Mouse (Mus musculus) heart, adult 8-10 months (tissue): ENCODE data around the gene Cnn2. TPM values are rescaled to one million over a fixed set of nuclear protein-coding genes. Genes with fewer than 3 reads are reported as not detected.
A peak's percentile ranks its signal among the peaks of the same experiment; 100 is the strongest.

Experiments used
- DNase-seq: peaks from one replicate; pipeline ENCODE4 v3.0.0; 2022; ENCODE audit warnings: low spot score
- total RNA-seq, 4 experiments: library from RNA; stranded (reverse); gene quantifications; 2 replicates each; pipeline ENCODE4 v1.2.4; 2022

Cnn2 gene
- 10 to 100 TPM; 27.1 to 35.7 (median 33.3) TPM for total RNA-seq

DNA sequence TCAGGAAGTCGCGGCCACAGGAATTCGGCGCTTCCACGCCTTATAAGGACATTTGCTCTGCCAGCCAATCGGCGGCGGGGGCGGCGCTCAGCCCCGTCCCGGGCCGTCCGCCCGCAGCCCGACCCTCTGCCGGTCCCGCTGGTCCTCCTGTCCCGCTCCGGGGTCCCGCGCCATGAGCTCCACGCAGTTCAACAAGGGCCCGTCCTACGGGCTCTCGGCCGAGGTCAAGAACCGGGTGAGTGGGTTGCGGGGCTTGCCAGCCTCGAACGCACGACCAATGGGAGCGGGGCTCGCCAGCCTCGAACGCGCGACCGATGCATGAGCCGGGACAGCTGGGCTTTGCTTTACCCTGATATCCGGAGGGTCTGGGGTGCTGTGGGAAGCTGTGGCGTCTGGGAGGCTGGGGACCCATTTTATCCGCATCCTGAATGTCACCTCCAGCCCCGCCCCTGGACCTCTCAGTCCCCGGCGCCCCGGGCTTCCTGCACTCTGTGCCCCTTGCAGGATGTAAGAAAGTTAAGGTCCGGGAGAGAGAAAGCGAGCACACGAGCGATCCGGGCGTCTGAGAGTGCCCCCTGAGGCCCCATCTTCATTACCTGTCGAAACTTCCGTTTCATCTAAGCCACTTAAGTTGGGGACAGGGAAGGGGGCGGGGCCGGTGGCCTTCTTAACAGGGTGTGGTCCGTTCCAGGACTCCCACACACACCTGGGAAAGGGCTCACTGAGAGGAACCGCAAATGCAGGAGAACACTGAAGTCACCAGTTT lies at the start of gene Cnn2:
TSS of gene Cnn2 (plus strand) at position 79 of the 766 bp plus-strand sequence.
- DNase-seq = peak; percentile 75

DNA sequence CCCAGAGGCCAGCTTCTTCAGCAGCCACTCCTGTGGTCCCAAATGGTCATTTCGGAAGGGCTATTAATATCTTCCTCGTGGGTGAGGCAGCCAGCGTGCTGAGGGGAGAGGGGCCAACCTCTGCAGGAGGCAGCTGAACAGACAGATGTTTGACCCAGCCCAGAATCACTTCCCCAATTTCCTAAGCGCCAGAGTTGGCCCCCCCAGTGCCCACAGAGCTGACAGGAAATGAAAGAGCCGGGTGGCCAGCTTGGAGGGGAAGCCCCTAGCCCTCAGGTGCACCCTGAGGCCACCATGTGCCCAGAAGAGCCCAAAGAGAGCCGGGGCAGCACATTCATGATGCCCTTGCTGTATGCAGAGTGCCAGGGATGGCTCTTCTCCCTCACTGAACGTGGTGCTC lies 47.6 kb upstream of the Cnn2 start:
- DNase-seq = no peak

DNA sequence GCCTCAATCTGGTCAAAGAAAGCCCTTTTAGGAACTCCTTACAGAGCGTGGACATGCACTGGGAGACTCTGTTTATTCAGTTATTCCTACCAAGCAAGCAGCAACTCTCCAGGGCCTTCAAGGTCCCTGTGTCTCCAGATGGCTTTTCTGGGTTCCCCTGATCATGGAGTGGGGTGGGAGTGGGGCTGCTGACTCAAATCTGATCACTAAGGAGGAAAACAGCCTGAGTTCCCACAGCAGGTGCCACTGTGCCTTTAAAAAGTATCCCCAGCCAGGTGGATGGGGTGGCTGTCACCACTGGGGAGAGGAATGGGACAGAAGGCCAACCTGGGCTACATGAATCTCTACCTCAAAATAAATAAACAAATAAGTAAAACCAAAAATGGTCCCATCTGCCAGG lies 45.4 kb upstream of the Cnn2 start:
- DNase-seq = no peak

DNA sequence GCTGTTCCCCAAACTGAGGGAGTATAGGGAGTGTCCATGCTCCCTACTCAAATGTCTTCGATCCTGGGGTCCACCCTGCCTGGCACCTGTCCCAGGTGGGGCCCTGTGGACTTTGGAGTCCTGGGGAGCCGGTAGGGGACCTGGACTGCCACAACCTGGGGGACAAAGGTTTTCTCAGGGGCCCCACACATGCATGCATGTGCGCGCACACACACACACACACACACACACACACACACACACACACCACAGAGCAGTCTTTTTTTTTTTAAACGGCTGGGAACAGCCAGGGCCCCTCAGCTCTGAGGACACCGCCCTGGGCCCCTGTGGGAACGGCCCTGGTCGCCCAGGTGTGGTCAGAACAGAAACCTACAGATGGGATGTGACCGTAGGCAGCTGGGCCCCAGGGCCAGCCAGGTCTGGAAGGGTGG lies 44.9 kb upstream of the Cnn2 start:
- DNase-seq = no peak

DNA sequence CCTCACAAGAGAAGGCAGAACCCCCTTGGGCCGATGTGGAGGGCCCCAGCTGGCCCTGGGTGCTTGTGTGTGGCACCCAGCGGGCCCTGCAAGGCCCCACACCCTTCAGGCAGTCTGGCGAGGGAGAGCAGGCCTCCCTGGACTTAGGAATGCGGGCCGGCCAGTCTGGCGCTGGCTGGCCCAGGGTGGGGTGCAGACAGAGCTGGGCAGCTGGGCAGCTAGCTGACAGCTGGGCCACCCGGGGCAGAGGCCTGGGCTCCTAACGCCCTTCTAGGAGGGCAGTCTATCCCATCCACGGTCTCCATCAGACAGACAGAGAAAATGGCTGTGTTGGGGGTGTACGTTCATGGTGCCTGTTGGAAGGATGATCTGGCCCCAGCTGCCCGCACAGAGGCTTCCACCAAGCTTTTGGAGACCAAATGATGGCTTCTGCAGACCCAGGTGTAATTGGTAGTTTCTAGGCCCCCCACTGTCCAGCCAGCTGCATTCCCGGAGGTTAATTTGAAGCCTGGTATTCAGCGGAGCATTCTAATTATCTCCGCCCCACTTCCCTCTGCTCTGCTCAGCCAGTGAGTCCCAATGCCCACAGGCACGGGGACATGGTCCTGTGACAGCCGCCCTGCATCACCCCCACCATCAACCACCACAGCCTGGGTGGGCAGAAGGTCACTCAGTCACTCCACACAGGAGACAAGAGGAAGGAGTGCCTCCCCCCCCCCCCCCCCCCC lies 42.7 kb upstream of the Cnn2 start:
- DNase-seq = no peak

DNA sequence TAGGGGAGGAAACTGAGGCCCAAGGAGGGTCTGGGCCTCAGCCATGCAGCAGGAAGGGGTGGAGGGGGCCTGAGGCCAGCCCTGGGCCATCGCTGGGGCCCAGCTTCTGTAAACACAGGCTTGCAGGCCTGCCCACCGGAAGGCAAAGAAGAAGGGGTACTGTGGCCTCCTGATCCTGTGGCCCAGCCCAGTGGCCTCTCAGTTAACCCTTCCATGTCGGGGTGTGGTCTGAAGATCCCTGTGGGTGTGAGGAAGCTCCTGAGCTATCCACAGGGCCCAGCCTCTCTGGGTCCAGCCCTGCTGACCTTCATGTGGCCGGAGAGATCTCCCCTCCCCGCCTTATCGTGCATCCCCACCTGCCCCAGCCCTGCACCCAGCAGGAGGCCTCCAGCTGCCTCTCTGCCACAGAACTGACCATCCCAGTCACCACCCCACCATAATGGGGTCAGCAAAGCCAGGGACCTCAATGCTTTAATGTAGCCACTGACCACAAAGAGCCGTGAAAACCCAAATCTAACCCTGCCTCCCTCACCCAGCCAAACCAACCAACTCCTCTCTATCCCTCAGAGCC lies 41.5 kb upstream of the Cnn2 start:
- DNase-seq = no peak

DNA sequence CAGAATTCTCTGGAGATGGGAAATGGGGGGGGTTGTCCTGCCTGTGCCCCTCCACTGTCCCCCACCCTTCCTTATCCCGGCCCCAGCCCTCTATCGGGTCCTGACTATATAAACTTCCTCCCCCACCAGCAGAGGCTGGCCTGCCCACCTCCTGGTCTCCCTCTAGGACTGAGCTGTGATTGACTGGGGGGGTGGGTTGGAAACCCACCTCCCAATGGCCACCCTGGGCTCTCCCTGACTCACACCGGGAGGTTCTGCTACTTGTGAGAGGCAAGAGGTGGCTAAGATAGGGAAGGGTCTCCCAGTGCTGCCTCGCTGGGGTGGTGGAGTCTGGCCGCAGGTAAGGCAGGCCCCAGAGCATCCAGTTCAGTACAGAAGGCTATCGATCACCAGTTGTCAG lies 40.9 kb upstream of the Cnn2 start:
- DNase-seq = no peak

DNA sequence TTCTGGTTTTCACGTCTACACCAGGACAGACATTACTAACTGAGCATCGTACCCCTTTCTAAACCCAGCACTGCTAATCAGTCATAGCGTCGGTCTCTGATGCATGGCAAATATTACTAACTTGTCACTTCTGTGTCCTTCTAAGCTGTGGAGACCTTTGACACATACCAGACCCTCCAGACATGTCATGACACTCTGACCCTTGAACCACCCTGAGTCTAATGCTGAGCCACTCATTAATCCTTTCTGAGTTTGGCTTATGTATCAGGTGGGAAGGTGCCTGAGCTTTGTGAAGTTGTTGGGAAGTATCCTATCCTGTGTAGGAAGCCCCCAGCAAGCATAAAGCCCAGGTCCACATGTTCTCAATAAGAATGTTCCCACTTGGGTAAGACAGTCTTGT lies 38.5 kb upstream of the Cnn2 start:
- no peak for DNase-seq

DNA sequence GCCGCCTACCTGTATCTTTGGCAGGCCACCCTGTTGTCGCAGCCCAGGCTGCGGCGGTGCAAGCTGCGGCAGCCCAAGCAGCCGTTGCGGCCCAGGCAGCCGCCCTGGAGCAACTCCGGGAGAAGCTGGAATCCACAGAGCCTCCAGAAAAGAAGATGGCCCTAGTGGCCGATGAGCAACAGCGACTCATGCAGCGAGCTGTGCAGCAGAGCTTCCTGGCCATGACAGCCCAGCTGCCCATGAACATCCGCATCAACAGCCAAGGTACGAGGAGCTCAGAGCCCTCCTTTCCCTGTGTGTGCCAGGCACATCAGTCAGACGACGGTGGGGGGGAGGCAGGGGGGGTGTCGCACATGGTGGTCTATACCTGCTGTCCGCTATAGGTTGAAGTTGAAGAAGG lies 37.7 kb upstream of the Cnn2 start:
- DNase-seq = no peak

DNA sequence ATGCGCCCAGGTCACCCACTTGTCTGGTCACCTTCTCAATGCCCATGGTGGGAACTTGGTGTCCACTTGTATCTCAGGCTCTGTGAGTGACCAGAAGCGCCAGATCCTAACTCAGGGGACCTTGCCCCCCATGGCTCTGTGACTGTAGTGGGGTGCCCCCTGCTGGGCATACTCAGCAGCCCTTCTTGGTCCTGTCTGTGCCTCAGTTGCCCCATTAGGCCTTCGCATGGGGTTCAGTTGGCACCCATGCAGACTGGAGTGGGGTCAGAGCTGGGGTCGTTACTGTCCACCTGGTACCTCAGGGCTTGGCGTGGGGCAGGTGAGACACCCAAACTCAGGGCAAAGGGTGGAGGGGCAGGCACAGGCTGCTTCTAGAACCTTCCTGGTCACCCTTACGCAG lies 34.4 kb upstream of the Cnn2 start:
- no peak for DNase-seq

DNA sequence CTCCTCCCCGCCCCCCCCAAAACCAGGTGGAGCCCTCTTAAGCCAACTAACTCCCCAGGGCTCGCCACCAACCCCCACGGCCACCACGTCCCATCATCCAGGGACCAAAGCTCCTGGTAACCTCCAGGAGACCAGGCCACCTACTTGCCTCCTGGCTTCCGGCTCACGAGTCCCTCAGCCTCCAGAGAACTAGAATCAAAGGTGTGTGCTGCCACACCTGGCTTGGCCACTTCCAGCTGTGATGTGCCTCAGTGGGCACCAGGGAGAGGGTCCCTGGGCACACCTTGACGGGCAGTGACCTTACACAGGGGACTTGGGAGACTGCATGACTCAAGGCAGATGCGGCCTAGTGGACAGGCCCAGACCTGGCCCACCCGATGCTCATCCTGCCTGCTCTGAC lies 32.7 kb upstream of the Cnn2 start:
- DNase-seq = no peak

DNA sequence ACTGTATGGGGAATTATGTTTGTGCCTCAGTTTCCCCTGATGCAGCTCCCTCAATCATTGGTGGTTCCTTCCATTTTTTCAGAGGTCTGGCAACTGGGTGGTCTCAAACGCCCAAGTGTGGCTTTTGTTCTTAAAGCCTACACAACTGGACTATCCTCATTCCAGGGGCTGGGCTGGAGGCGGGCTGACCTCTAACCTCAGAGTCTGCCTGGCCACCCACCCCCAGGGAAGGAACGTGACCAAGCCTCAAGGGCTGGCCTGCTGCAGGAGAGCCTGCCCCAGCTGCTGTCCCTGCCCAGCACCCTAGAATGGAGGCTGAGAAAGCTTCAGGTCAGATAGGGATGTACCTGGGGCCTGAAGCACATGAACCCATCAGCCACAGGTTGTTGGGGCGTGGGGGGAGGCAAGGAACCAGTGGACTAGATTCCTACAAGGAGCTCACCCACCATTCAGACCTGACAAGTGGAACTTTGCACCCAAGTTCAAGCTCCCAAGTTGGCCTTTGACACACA lies 31.7 kb upstream of the Cnn2 start:
- no peak for DNase-seq

DNA sequence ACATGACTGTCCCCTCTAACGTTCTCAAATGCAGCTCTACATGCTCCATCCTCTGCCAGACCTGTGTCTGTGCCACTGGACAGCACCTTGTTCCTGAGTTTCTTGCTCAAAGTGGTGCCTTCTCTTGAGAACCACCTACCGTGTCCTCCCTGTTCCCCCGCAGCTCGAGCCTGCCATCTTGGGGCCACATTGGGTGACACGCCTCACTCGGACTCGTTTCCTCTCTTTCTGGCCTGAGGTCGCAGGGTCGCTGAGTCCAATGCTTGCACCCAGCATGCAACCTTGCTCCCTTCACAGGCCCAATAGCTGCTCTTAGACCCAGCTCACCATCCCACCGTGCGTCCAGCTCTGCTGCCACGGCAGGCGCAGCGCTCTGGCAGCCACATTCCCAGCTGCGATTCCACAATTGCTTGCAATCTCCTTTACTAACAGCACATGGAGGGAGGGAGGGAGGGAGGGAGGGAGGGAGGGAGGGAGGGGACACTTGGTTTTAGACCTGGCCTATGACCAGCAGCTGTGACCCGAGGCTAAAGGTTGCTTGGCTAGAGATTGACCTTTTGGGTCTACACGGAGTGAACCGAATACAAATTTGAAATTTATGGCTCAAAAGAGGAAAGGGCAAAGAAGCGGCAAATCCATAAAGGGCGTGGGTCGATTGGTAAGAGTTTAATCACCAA lies 30.1 kb upstream of the Cnn2 start:
- peak; percentile 75 for DNase-seq

DNA sequence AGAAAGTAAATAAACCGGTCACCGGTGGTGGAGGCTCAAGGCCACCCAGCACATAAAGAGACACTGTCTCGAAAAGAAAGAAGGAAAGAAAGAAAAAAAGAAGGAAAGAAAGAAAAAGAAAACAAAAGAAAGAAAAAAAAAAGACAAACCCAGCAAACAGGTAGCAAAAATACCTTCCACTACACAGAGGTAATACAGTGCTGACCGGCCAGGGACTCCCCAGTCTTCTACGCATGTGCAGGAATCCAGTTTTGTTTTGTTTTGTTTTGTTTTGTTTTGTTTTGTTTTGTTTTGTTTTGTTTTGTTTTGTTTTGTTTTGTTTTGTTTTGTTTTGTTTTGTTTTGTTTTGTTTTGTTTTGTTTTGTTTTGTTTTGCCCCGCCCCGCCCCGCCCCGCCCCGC lies 29.0 kb upstream of the Cnn2 start:
- peak; percentile 62 for DNase-seq

DNA sequence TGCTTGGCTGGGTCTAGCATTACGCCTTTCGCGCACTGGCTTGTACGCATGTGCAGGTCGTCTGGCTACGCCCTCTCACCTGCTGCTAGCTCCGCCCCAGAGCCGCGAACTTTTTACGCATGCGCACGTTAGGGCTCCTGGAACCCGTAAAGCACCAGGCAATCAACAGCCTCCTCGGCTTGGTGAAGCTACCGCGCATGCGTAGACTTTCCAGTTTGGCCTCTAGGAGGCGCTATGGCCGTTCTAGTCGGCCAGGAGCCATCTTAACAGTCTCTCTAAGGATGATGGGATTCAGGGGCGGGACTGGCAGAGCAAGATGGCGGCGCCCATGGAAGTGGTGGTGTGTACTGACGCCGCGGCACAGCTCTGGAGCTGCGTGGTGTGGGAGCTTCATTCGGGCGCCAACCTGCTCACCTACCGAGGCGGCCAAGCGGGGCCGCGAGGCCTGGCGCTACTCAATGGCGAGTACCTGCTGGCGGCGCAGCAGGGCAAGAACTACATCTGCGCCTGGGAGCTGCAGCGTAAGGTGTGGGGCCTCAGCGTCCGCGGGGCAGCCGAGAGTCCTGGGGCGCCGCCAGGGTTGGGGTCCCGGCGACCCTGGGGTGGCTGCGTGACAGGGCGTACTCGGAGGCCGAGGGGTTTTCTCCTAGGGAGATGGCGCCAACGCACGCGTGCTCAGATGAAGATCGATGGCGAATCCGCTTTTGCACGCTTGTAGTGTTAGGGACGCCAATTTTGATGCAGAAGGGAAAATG lies 28.4 kb upstream of the Cnn2 start, which contains the start of gene Wdr18:
TSS of gene Wdr18 (plus strand) at position 306 of the 755 bp plus-strand sequence.
- peak; percentile 100 for DNase-seq

DNA sequence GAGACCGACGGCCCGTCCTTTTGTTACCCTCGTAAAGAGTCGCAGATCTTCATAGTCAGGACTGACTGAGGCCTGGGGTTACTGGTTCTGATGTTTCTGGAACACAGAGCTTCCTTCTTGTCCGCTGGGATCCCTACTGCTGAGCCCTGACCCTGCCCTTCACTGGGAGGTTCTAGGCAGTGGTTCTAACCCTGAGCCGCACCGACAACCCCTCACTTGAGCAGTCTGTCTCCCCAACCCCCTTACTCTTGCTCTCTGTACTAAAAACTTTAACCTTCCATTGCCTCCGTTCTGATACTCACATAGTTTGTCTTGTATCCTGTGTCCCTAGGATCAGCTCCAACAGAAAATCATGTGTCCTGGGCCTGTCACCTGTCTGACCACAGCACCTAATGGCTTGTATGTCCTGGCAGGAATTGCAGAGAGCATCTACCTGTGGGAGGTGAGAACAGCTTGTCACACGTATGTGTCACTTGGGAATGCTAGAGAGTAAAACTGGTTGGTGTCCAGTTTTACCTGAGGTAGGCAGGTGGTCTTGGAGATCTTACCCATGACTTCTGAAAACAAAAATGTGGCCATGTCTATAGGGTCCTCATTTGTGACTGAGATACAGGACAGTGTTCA lies 27.6 kb upstream of the Cnn2 start:
- no peak for DNase-seq

DNA sequence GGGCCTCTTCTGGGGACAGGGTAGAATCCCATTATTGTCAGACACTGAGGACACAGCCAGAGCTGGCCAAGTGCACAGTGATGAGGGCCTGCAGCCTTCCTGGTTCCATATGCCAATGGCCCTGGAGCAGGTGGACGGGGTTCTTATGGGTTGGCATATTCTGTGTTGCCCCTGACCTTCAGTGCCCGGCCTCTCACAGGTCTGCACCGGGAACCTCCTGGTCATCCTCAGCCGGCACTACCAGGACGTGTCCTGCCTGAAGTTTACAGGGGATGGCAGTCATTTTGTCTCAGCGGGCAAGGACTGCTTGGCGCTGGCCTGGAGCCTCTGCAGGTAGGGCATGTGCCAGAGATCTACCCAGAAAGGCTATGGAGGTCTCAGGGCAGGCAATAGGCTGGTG lies 23.7 kb upstream of the Cnn2 start:
- DNase-seq = no peak

DNA sequence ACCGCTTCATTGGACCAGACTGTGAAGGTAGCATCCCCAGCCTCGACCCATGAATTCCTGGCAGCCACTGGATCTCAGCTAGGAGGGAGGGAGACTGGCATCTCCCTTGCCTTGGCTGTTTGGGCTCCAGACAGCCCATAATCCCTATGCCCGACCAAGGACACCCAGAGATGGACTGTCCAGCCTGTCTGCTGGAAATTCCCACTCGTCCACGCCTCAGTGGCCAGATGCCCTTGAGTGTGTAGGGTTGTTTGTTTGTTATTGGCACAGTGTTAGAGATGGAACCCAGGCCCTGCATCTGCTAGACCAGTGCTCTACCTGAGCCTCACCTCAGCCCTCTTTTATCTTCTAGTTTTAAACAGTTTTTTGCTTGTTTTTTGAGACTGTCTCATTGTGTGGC lies 23.1 kb upstream of the Cnn2 start:
- DNase-seq = no peak

DNA sequence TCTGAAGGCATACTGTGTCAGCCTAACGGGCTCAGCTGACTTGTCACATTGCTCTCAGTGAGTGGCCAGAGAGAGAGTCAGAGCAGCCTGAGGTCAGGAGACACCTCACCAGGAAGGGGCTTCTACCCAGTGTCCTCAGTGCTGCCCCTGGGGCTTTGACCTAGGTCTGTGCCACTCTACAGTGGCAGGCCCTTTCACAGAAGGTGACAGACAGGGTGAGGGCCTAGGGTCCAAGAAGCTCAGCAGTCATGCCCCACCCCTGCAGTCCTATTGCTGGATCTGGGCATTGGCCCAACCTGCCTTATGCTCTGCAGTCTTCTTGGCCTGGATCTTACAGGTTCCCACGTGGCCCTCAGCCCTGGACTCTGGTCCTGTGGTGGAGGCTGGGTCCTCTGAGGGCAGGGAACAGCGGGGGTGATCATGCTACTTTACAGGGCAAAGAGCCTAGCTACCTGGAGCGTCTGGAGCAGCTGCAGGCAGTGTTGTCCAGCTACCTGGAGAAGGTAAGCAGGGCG lies 21.4 kb upstream of the Cnn2 start:
- peak; percentile 68 for DNase-seq

DNA sequence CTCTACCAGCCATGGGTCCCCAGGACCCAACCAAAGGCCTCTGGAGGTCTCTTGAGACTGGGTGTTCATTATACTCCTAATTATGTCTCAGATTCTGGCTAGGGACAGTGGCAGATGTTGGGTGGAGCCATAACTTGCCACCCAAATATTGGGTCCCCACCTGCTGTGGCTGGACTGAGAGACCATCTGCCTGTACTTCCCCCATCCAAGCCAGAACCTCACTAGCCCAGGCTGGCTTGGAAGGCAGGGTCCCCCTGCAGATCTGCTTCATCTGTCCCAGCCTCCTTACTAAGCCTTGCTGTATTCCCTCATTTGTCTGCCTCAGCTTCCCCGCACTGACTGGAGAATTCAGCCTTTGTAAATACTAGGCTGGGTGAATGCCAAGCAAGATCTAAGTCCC lies 20.2 kb upstream of the Cnn2 start:
- no peak for DNase-seq

DNA sequence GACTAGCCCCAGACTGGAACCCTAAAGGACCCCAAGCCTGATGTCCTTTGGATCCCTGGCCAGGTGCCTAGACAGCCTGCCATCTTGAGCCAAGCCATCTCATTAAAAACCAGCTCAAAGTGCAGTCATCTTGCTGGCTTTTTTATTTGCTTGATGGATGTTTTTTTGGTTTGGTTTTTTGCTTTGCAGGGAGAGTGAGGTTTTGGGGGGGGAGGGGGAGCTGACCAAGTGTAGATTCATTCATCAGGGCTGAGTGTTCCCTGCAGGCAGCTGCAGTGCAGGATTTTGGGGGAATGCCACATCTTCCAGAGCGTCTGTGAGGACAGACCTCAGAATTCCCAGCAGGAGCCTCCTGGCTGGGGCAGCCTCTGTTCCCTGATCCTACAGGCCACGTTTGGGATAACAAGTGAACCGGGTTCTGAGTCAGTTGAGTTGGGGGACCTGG lies 19.2 kb upstream of the Cnn2 start:
- DNase-seq = no peak
